Mouse (Mus musculus) midbrain, embryonic 16.5 days (tissue): ENCODE data around the gene Dnaja3. TPM values are rescaled to one million over a fixed set of nuclear protein-coding genes. Genes with fewer than 3 reads are reported as not detected.
A peak's percentile ranks its signal among the peaks of the same experiment; 100 is the strongest.

Source experiments
- ATAC-seq: fragments of 200-750 bp; cut with Nextera tagmentation; 2 replicates; pipeline ENCODE4 v1.8.0; 2017; ENCODE audit warnings: moderate TSS enrichment
- H3K27ac ChIP-seq: fragments of 300-500 bp; sonication (generic); 2 replicates; pipeline ENCODE4 v1.5.1; 2014; ENCODE audit warnings: mild to moderate bottlenecking, low read length, mixed read lengths
- H3K27me3 ChIP-seq: fragments of 300-500 bp; sonication (generic); 2 replicates; pipeline ENCODE4 v1.6.1; 2014; ENCODE audit warnings: low read depth, low read length, mixed read lengths; ENCODE audit not compliant: control insufficient read depth, insufficient read depth
- H3K36me3 ChIP-seq: fragments of 300-500 bp; sonication (generic); 2 replicates; pipeline ENCODE4 v1.6.1; 2014; ENCODE audit warnings: mild to moderate bottlenecking, low read length, moderate library complexity, mixed read lengths; ENCODE audit not compliant: control insufficient read depth, insufficient read depth
- H3K4me1 ChIP-seq: fragments of 300-500 bp; sonication (generic); 2 replicates; pipeline ENCODE4 v1.6.1; 2014; ENCODE audit warnings: mild to moderate bottlenecking, low read length, mixed read lengths; ENCODE audit not compliant: control insufficient read depth, insufficient read depth
- H3K4me2 ChIP-seq: fragments of 300-500 bp; sonication (generic); 2 replicates; pipeline ENCODE4 v1.6.1; 2014; ENCODE audit warnings: mild to moderate bottlenecking, low read length, mixed read lengths
- H3K4me3 ChIP-seq: fragments of 300-500 bp; sonication (generic); 2 replicates; pipeline ENCODE4 v1.5.1; 2014; ENCODE audit warnings: low read depth, mild to moderate bottlenecking, low read length, moderate library complexity, mixed read lengths
- H3K9ac ChIP-seq: fragments of 300-500 bp; sonication (generic); 2 replicates; pipeline ENCODE4 v1.6.1; 2014; ENCODE audit warnings: low read depth, low read length, mixed read lengths
- H3K9me3 ChIP-seq: fragments of 300-500 bp; sonication (generic); replicated peaks from 2 replicates; pipeline ENCODE4 v1.6.1; 2014; ENCODE audit warnings: mild to moderate bottlenecking, low read length, mixed read lengths; ENCODE audit not compliant: control insufficient read depth, poor library complexity, severe bottlenecking
- WGBS: fragments of 180-500 bp; shearing (Covaris S2); extraction: QIAGEN DNeasy Blood & Tissue Kit; methylation state at CpG from one replicate; pipeline ENCODE4 v1.1.7; 2014; 5-methylcytosine and 5-hydroxymethylcytosine counted together
- polyA plus RNA-seq: library from polyadenylated mRNA; unstranded; fragments of >200 nt; fragmentation: Nextera tagmentation; extraction: Ambion mirVana; gene quantifications from 2 replicates; pipeline ENCODE4 v1.2.1, GENCODE M21; 2015

Dnaja3 gene
- polyA plus RNA-seq, 1 experiment from 2014 or later, result 70.2 TPM

DNA sequence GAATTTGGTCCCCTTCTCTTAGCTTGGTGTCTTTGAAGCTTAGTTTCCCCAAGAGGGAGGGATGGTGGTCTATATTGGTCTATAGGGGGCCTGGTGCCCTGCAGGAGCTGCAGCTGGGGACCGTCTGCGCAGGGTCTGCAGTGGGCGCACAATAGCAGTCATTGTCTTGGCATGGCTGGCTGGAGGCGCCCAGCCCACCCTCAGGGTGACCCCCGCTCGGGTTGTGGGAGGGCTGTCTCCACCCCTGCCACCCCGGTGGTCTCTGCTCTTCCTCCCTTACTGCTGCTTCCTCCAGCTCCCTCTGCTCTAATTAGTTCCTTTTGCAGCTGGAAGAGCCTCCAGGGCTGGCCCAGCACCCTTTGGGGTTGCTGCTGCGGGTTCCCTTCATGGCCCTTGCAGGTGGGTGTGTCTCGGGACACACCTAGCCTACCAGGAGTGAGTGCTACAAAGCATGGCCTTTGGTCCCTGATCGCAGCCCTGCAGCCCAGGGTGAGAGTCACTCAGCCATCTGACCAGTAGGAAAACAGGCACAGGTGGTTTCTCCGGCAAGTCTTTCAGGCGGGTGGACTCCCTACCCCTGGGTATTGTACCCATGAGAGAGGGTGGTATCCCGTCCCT, 34.2 kb upstream of the Dnaja3 start:
- Histone ChIP-seq H3K4me3 (no peak overlapping the region), H3K9ac (no peak overlapping the region), H3K27me3 (no peaks in the 10 kb centered on the region), H3K27ac (no peak overlapping the region), H3K4me2 (no peak overlapping the region), H3K36me3 (no peaks in the 10 kb centered on the region), H3K9me3 (no peaks in the 10 kb centered on the region), H3K4me1 (peaks cover 15% of the 10 kb centered on the region; the same call in 1 of the 2 replicates)
- WGBS, result 46% methylated on average over 13 of the region's 13 CpGs
- no peak for ATAC-seq

DNA sequence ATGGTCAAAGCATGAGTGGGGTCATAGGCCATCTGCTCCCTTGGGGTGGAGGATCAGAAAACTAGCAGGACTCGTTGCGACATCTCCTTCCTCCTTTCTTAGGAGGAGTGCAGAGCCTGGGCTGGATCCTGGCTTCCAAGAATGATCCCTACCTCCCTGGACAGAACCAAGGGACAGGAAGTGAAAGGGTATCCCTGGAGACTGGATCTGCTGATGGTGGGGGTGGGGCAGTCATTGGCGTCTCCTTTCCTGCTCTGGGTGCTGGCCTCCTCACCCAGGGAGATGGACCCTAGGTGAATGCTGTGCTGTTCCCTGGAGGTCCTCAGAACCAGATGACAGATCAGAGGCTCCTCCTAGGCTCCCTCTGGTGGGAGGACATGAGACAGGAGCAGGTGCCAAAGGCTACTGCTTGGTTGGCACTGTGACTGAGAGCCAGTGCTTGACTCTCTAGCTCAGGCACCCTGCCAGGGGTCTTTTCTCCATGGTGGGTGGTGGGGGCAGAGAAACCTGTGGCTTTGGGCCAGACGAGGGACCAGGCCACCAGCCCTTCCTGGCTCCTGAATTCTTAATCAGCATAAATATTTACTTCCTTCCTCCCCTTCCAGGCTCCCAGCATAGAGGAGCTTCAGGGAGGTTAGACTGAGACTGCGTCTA, 33.2 kb upstream of the Dnaja3 start:
- Histone ChIP-seq H3K4me2 (no peak overlapping the region), H3K9me3 (no peaks in the 10 kb centered on the region), H3K9ac (no peak overlapping the region), H3K27ac (0 out of 2 replicates have a peak overlapping the region, but pooled peaks have one; percentile 8), H3K27me3 (no peaks in the 10 kb centered on the region), H3K4me3 (no peak overlapping the region), H3K4me1 (peaks cover 15% of the 10 kb centered on the region; the same call in 1 of the 2 replicates), H3K36me3 (peaks cover 3% of the 10 kb centered on the region)
- WGBS, result 34% methylated on average over 5 of the region's 5 CpGs
- 0 out of 2 replicates have a peak, but pooled peaks have one; percentile 23 for ATAC-seq

DNA sequence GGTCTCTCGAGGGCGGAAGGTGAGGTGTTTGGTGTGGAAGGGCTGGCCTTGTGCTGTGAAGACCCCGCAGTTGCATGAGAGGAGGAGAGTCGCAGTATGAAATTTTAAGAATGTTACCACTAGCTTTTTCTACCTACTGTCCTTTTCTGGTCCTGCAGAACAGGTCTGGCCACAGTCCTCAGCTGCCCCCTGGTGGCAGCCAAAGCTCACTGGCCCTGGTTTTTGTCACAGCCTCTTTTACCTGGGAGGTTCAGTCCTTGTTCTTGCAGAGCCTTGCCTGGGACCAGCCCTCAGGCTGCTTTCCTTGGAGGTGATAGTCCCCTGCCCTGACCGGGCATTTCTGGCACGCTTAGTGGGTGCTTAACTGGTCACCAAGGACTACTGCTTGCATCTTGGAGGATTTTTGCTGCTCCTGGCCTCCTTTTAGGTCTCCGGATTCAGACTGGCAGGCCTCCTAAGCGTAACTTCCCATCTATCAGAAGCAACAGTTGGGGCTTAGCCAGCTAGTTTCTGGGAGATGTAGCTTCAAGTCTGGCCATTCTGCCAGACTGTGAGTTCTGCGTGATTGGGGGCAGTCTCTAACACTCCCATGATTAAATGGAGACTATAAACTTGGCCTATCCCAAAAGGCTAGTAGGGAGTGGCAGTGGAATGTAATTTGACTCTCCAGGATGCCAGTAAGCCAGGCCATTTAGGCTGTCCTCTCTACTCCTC, 31.8 kb upstream of the Dnaja3 start:
- peak; percentile 27; the same call in 1 of the 2 replicates for ATAC-seq
- Histone ChIP-seq H3K27ac (no peak overlapping the region), H3K36me3 (peaks cover 10% of the 10 kb centered on the region), H3K9ac (no peak overlapping the region), H3K9me3 (no peaks in the 10 kb centered on the region), H3K27me3 (no peaks in the 10 kb centered on the region), H3K4me2 (no peak overlapping the region), H3K4me1 (peaks cover 12% of the 10 kb centered on the region; the same call in 1 of the 2 replicates), H3K4me3 (no peak overlapping the region)
- WGBS, result 57% methylated on average over 9 of the region's 9 CpGs

DNA sequence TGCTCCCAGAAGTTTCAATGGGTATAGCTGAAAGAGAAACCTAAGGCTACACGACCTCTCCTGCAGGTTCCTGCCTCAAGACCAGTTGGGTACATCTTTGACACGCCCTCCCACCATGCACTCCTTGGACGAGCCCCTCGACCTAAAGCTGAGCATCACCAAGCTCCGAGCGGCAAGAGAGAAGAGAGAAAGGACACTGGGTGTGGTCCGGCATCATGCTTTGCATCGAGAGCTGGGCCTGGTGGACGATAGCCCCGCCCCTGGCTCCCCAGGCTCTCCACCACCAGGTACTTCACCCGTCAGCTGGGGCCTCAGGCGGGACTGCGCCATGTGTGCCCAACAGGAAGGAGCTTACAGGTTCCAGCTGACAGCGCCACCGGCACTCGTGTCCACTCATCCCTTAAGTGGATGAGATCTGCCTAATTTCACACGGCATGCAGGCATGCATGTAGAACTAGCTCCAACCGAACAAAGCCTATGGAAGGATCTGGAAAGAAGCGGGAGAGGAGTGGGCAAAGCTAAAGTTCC, 31.2 kb upstream of the Dnaja3 start:
- H3K9me3 ChIP-seq, result no peaks in the 10 kb centered on the region
- peaks cover 16% of the 10 kb centered on the region for H3K36me3 ChIP-seq
- ATAC-seq, result no peak
- H3K4me1 ChIP-seq, result peaks cover 10% of the 10 kb centered on the region; the same call in 1 of the 2 replicates
- H3K4me3 ChIP-seq, result no peak overlapping the region
- no peaks in the 10 kb centered on the region for H3K27me3 ChIP-seq
- 85% methylated on average over 19 of the region's 19 CpGs for WGBS
- no peak overlapping the region for H3K9ac ChIP-seq
- H3K4me2 ChIP-seq, result no peak overlapping the region
- no peak overlapping the region for H3K27ac ChIP-seq

DNA sequence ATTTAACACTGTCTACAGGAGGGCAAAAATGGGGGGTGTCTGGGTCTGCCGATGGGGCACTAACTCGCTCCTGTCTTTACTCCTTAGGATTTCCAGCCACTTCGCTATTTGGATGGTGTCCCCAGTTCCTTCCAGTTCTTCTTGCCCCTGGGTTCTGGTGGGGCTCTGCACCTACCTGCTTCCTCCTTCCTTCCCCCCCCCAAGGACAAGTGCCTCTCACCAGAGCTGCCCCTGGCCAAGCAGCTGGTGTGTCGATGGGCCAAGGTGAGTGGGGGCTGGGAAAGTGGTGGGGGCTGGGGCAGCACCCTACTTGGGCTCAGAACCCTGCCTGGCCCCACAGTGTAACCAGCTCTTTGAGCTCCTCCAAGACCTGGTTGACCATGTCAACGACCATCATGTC, 28.6 kb upstream of the Dnaja3 start:
- no peak overlapping the region for H3K4me3 ChIP-seq
- peaks cover 4% of the 10 kb centered on the region; the same call in 1 of the 2 replicates for H3K4me1 ChIP-seq
- no peak for ATAC-seq
- no peaks in the 10 kb centered on the region for H3K27me3 ChIP-seq
- no peak overlapping the region for H3K9ac ChIP-seq
- no peak overlapping the region for H3K27ac ChIP-seq
- H3K36me3 ChIP-seq, result peaks cover 27% of the 10 kb centered on the region
- no peak overlapping the region for H3K4me2 ChIP-seq
- WGBS, result 98% methylated on average over 5 of the region's 5 CpGs
- no peaks in the 10 kb centered on the region for H3K9me3 ChIP-seq

DNA sequence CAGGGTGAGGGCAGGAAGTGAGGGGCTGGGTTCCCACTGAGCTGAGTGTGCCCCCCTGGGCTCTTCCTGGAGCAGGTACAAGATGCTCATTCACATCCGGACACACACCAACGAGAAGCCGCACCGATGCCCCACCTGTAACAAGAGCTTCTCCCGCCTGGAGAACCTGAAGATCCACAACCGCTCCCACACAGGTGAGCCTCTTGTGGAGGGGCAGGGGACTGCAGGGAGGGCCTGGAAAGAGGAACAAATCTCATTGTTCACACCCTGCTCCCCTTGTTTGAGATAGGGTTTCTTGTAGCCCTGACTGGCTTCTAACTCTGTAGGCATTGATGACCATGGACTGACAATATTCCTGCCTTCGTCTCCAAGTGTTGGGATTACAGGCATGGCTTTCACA, 28.1 kb upstream of the Dnaja3 start:
- H3K27ac ChIP-seq, result no peak overlapping the region
- 95% methylated on average over 7 of the region's 7 CpGs for WGBS
- H3K9me3 ChIP-seq, result no peaks in the 10 kb centered on the region
- no peak for ATAC-seq
- no peak overlapping the region for H3K9ac ChIP-seq
- H3K4me1 ChIP-seq, result no peaks in the 10 kb centered on the region; the same call in 1 of the 2 replicates
- no peak overlapping the region for H3K4me3 ChIP-seq
- no peak overlapping the region for H3K4me2 ChIP-seq
- peaks cover 28% of the 10 kb centered on the region for H3K36me3 ChIP-seq
- H3K27me3 ChIP-seq, result no peaks in the 10 kb centered on the region

DNA sequence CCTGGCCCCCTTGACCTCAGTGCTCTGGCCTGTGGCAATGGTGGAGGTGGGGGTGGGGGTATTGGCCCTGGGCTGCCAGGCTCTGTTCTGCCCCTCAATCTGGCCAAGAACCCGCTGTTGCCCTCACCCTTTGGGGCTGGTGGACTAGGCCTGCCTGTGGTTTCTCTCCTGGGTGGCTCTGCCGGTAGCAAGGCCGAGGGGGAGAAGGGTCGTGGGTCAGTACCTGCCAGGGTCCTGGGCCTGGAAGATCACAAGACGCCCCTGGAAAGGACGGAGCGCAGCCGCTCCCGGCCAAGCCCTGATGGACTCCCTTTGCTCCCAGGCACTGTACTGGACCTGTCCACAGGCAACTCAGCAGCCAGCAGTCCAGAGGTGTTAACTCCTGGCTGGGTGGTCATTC, 26.1 kb upstream of the Dnaja3 start:
- Histone ChIP-seq H3K9ac (no peak overlapping the region), H3K27ac (no peak overlapping the region), H3K4me3 (no peak overlapping the region), H3K4me1 (no peaks in the 10 kb centered on the region), H3K9me3 (no peaks in the 10 kb centered on the region), H3K4me2 (no peak overlapping the region), H3K27me3 (no peaks in the 10 kb centered on the region), H3K36me3 (peaks cover 28% of the 10 kb centered on the region)
- no peak for ATAC-seq
- WGBS, result 95% methylated on average over 9 of the region's 9 CpGs

DNA sequence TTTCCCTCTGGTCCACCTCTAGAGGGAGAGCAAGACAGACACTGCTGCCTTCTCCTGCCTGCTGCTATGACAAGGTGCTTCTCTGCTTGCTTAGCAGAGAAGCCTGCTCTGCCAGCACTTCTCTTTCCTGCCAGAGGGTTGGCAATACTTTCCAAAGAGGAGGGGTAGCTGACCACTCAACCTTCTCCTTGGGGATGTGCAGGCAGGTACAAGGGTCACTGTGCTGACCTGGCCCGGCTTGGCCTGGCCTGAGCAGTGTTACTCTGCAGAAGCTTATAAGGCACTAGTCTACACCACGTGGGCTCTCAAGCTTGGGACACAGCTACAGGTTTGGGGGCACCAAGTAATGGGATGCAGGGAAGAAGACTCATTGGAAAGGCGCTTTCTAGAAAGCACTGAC, 25.1 kb upstream of the Dnaja3 start:
- Histone ChIP-seq H3K4me3 (no peak overlapping the region), H3K27ac (no peak overlapping the region), H3K36me3 (peaks cover 28% of the 10 kb centered on the region), H3K9ac (no peak overlapping the region), H3K4me1 (no peaks in the 10 kb centered on the region), H3K9me3 (no peaks in the 10 kb centered on the region), H3K27me3 (no peaks in the 10 kb centered on the region), H3K4me2 (no peak overlapping the region)
- ATAC-seq, result no peak
- WGBS, result 98% methylated on average over 3 of the region's 3 CpGs

DNA sequence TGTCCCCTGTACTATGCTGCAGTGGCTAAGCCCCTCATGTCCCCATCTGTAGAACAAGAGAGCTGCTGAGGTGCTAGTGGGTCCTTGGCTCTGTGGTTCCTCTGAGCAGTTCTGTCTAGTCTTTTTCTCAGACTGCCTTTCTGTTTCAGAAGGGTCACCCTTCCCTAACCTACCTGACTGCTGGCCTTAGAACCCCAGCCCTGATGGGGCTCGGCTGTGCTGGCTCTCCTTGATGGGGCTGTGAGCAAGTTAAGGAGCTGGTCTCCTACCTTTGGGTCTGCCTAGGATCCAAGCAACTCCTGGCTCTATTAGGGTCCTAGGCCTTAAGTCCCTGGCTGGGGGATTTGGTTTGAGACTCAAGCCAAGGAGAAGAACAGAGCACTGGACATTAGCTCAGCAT, 24.5 kb upstream of the Dnaja3 start:
- no peaks in the 10 kb centered on the region for H3K4me1 ChIP-seq
- WGBS, result 88% methylated on average over 1 of the region's 1 CpGs
- no peak overlapping the region for H3K4me2 ChIP-seq
- H3K9ac ChIP-seq, result no peak overlapping the region
- no peak overlapping the region for H3K4me3 ChIP-seq
- H3K9me3 ChIP-seq, result no peaks in the 10 kb centered on the region
- no peak for ATAC-seq
- H3K27me3 ChIP-seq, result no peaks in the 10 kb centered on the region
- H3K27ac ChIP-seq, result no peak overlapping the region
- H3K36me3 ChIP-seq, result peaks cover 28% of the 10 kb centered on the region
